Mouse (Mus musculus): ENCODE data around the gene Evx2.
A peak's percentile ranks its signal among the peaks of the same experiment; 100 is the strongest.

The Evx2 gene

GRCm38 (mm10) chr2:74620368-74620767 is 39.0 kb downstream of the Evx2 start:
- DNase-seq (ENCODE audit: low read depth, low spot score): no peak

DNA sequence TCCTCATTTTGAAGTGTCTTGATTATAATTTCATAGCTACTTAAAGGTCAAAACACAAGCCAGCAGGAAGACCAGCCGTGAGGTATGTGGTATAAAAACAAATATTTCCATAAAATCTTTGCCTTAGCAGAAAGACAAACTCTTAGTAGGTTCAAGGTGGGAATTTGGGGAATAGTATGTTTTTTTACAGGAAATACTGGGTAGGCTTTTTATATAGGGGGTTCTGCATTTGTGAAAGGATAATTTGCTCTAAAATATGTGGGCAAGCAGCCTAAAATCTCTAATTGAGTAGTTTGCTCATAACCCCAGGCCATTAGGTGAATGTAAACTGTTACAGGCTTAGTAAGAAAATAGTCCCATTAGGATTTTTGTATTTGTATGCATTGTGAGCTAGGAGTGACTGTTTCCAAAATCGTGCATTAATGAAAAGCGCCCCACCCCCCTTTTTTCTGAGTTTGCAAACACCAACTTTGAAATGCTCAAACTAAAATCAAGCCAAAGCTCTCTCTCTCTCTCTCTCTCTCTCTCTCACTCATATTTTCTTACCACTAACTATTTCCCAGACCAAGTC is 39.6 kb downstream of the Evx2 start:
- DNase-seq (ENCODE audit: low read depth, low spot score): no peak

DNA sequence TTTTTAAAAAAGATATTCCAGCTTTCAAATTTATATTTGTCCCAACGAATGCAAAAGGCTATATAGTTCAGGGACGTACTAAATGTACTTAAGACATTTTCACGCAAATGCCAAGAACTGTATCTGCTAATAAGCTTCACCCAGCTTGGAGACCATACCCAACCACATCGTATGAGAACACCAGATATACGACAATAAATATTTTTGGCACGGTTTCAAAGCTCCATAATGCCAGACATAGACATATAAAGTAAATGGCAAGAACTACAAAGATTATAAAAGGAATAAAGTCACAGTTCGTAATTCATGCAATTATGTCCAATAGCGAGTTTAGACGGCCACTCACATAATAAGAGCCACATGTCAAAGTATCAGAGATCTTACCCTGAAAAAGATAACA is 41.7 kb downstream of the Evx2 start:
- no peak for DNase-seq (ENCODE audit: low read depth, low spot score)

GRCm38 (mm10) chr2:74611406-74611805 is 48.0 kb downstream of the Evx2 start:
- peak; percentile 7 for DNase-seq (ENCODE audit: low read depth, low spot score)

DNA sequence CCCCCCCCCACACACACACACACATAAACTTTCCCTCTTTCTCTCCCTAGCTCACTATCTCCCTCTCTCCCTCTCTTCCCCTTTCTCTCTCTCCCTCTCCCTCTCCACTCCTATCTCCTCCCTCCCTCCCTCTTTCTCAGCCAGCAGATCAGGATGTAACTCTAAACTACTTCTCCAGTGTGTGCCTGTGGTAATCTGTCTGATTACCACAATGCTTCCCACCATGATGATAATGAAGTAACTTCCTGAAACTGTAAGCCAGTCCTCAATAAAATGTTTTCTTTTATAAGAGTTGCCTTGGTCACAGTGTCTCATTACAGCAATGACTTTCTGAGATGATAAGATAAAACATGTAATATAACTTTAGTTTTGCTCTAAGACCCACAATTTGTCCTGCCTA is 50.0 kb downstream of the Evx2 start:
- DNase-seq (ENCODE audit: low read depth, low spot score): no peak

DNA sequence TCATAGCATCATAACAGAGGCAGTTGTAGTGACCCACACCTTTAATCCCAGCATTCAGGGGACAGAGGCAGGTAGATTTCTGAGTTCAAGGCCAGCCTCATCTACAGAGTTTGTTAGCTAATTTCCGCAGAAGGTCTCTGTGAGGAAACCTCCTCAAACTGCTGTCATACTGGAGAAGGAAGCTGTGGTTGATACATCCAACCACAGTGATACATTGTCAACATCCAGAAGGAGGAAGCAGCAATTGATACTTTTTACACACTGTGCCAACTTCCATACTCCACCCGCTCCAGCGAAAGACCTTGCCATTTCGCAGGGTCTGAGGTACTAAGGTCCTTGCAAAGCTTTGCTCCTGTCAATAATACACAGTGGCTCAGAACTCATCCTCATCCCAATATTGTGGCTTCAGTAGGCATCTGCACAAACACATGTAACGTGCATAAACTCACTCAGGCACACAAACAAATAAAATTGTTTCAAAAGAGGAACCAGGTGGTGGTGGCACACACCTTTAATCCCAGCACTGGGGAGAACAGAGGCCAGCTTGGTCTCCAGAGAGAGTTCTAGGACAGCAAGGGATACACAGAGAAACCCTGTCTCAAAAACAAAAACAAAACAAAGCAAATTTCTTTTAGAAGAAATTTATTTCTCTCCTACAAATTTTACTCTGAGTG is 53.1 kb downstream of the Evx2 start:
- no peak for DNase-seq (ENCODE audit: low read depth, low spot score)

DNA sequence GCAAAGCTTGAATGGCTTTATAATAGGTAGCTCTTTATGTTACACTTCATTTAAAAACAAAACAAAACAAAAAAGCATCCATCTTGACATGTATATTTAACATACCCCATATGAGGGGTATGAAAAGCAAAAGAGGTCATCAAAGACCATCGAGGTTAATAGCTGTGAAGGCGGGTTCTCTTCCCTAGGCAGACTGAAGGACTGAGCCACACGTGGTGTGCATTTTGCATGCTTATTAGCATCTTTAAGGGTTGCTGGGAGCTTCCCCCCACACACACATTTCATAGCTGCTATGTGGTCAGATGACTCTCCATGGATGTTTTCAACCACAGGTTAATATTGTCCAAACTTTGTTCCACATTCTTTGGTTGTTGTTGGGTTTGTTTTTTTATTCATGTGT is 55.3 kb downstream of the Evx2 start:
- DNase-seq (ENCODE audit: low read depth, low spot score): no peak

All from ZHBTc4 (cell line).